Comparison of ENCODE assay signal across 12 mouse cellular contexts in genomic region chr13:63317681-63318104, GRCm38 (mm10).
DNase-seq lines count a peak whose midpoint lies in the region; TF ChIP-seq lines count a peak whose summit lies in the region.
"Had no signal": no experiment of that assay in that cellular context is flagged by ENCODE, and none has a peak within 500 bp of the region (broad histone marks: within the 10 kb centered on the region; RNA-seq: fewer than 3 reads in every experiment).

No protein-coding gene starts in this region.

- TF ChIP-seq CTCF in gastrocnemius, adult 2 months (IDR thresholded peaks at IDR 0.05) = no peak

- intact Hi-C loops in gastrocnemius, adult 2 months (cut with DNase I) = no loop called here

- H3K4me3 ChIP-seq in gastrocnemius, adult 2 months = no peak overlapping the region

- DNase-seq in gastrocnemius, adult 2 months = no peak
- DNase-seq in gastrocnemius, adult 18-20 months (ENCODE audit: low spot score) = no peak
- peak; percentile 83 for DNase-seq in layer of hippocampus, adult 9-11 months
- DNase-seq in layer of hippocampus, postnatal 10 days (ENCODE audit: low spot score in 2 of 2) = no peak
- DNase-seq in brain, adult 2 months (ENCODE audit: low read depth, low spot score) = peak; percentile 90
- peak; percentile 42 to 58 for DNase-seq in cerebellum, postnatal 14 days
- DNase-seq in B cell, adult 2 months = no peak
- DNase-seq in thymus, postnatal 10 days (ENCODE audit: low spot score in 2 of 2) = no peak
- DNase-seq: heart, postnatal 14 days; kidney, adult 18-20 months; lung, postnatal 4 days; right cerebral cortex, postnatal 14 days had no signal

- H3K27ac ChIP-seq in gastrocnemius, adult 2 months = peak overlapping the region; percentile 40

Comparison
In these comparisons a context has a peak if more than half of its experiments do, and no peak if none do; other contexts are left out.
1. DNase-seq: peak in layer of hippocampus, adult 9-11 months (single experiment), brain, adult 2 months (single experiment) and cerebellum, postnatal 14 days (2 of 2); none in gastrocnemius, adult 2 months (single experiment), gastrocnemius, adult 18-20 months (single experiment), layer of hippocampus, postnatal 10 days (0 of 2), B cell, adult 2 months (0 of 2) and thymus, postnatal 10 days (0 of 2).